Mouse (Mus musculus): Measurements from ENCODE around the gene Erbin. TPM values are rescaled to one million over a fixed set of nuclear protein-coding genes. Genes with fewer than 3 reads are reported as not detected.

Gene Erbin
- polyA plus RNA-seq, 1 experiment from 2014 or later: 17.9 TPM

- no peak overlapping the region for H3K4me3 ChIP-seq (replicated peaks)
- no peaks in the 10 kb centered on the region for H3K27me3 ChIP-seq (replicated peaks)
- no peak overlapping the region for H3K27ac ChIP-seq
- no peaks in the 10 kb centered on the region for H3K9me3 ChIP-seq
- H3K36me3 ChIP-seq: no peaks in the 10 kb centered on the region
- no peaks in the 10 kb centered on the region for H3K4me1 ChIP-seq
- ATAC-seq (ENCODE audit: insufficient read depth, low FRiP score, low read depth): no peak
- H3K9ac ChIP-seq: no peak overlapping the region
- 83% methylated on average over 1 of the region's 1 CpGs for WGBS
- no peak overlapping the region for H3K4me2 ChIP-seq
These were observed 20.3 kb downstream of the Erbin start for GRCm38 (mm10) chr13:103900015-103900414.

- no peak for ATAC-seq (ENCODE audit: insufficient read depth, low FRiP score, low read depth)
- Histone ChIP-seq H3K27ac (no peak overlapping the region), H3K4me3 (replicated peaks) (no peak overlapping the region), H3K4me2 (no peak overlapping the region), H3K27me3 (replicated peaks) (no peaks in the 10 kb centered on the region), H3K4me1 (no peaks in the 10 kb centered on the region), H3K36me3 (no peaks in the 10 kb centered on the region), H3K9me3 (no peaks in the 10 kb centered on the region), H3K9ac (no peak overlapping the region)
- WGBS: 89% methylated on average over 4 of the region's 4 CpGs
These were observed 22.7 kb downstream of the Erbin start for GRCm38 (mm10) chr13:103897606-103898005.

GRCm38 (mm10) chr13:103893065-103893464 lies 27.2 kb downstream of the Erbin start:
- Histone ChIP-seq H3K4me1 (no peaks in the 10 kb centered on the region), H3K36me3 (no peaks in the 10 kb centered on the region), H3K27me3 (replicated peaks) (no peaks in the 10 kb centered on the region), H3K9me3 (no peaks in the 10 kb centered on the region), H3K4me2 (no peak overlapping the region), H3K9ac (no peak overlapping the region), H3K27ac (no peak overlapping the region), H3K4me3 (replicated peaks) (no peak overlapping the region)
- whole genome bisulfite sequencing: 85% methylated on average over 5 of the region's 5 CpGs
- no peak for ATAC-seq (ENCODE audit: insufficient read depth, low FRiP score, low read depth)

- Histone ChIP-seq H3K4me3 (replicated peaks) (no peak overlapping the region), H3K9me3 (no peaks in the 10 kb centered on the region), H3K4me2 (no peak overlapping the region), H3K27me3 (replicated peaks) (no peaks in the 10 kb centered on the region), H3K9ac (no peak overlapping the region), H3K27ac (no peak overlapping the region), H3K4me1 (no peaks in the 10 kb centered on the region), H3K36me3 (no peaks in the 10 kb centered on the region)
- ATAC-seq (ENCODE audit: insufficient read depth, low FRiP score, low read depth): no peak
- WGBS: 55% methylated on average over 3 of the region's 3 CpGs
These were observed 30.3 kb downstream of the Erbin start for GRCm38 (mm10) chr13:103890038-103890437.

DNA sequence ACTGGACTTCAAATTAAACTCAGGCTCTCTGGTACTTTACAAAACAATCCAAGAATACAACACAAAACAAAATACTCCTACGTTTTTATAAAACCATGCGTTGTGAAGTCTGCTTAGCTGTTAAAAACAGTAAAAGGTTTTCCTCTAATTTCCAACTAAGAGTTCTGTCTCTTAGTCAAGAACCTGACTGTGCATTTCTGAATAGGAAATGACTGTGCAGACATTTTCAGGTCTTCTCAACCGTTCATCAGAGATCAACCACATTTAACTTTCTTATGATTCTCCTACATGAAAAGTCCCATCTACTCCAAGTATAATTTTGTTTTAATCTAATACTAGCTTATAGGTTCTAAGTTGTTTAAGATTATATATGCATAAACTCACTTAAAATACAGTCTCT lies 33.8 kb downstream of the Erbin start:
- 82% methylated on average over 3 of the region's 3 CpGs for WGBS
- Histone ChIP-seq H3K27ac (no peak overlapping the region), H3K9me3 (no peaks in the 10 kb centered on the region), H3K36me3 (0 out of 2 replicates have a peak, but pooled peaks cover 1% of the 10 kb centered on the region), H3K4me3 (replicated peaks) (no peak overlapping the region), H3K4me2 (no peak overlapping the region), H3K9ac (no peak overlapping the region), H3K4me1 (no peaks in the 10 kb centered on the region), H3K27me3 (replicated peaks) (no peaks in the 10 kb centered on the region)
- ATAC-seq (ENCODE audit: insufficient read depth, low FRiP score, low read depth): no peak

DNA sequence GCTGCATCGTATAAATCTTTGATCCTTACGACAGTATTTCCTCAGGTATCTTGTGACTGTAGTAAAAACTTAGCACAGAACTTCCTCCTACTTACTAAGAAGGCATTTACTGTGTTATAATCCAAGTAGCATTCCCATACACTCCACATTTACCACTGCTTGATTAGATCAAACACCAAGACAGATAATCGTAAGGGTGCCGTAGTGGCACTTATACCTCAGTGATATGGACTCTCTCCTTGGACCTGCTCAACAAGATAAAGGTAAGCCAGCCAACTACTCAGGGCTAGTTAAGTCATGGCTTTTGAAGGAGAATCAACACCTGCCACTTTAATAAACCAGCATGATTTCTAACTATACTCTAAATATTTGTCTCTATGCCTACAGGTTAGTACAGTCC lies 39.1 kb downstream of the Erbin start:
- Histone ChIP-seq H3K4me3 (replicated peaks) (no peak overlapping the region), H3K36me3 (0 out of 2 replicates have a peak, but pooled peaks cover 8% of the 10 kb centered on the region), H3K27ac (no peak overlapping the region), H3K27me3 (replicated peaks) (no peaks in the 10 kb centered on the region), H3K9ac (no peak overlapping the region), H3K4me1 (no peaks in the 10 kb centered on the region), H3K9me3 (no peaks in the 10 kb centered on the region), H3K4me2 (no peak overlapping the region)
- 91% methylated on average over 4 of the region's 4 CpGs for WGBS
- ATAC-seq (ENCODE audit: insufficient read depth, low FRiP score, low read depth): no peak

- Histone ChIP-seq H3K4me1 (no peaks in the 10 kb centered on the region), H3K4me3 (replicated peaks) (no peak overlapping the region), H3K27ac (no peak overlapping the region), H3K4me2 (no peak overlapping the region), H3K9ac (no peak overlapping the region), H3K9me3 (no peaks in the 10 kb centered on the region), H3K27me3 (replicated peaks) (no peaks in the 10 kb centered on the region), H3K36me3 (peaks cover 8% of the 10 kb centered on the region; the same call in 1 of the 2 replicates)
- no peak; the same call in 1 of the 2 replicates for ATAC-seq (ENCODE audit: insufficient read depth, low FRiP score, low read depth)
These were observed 43.6 kb downstream of the Erbin start for GRCm38 (mm10) chr13:103876743-103877142.

- Histone ChIP-seq H3K4me1 (no peaks in the 10 kb centered on the region), H3K27me3 (replicated peaks) (no peaks in the 10 kb centered on the region), H3K27ac (no peak overlapping the region), H3K4me2 (no peak overlapping the region), H3K9me3 (no peaks in the 10 kb centered on the region), H3K9ac (no peak overlapping the region), H3K36me3 (peaks cover 3% of the 10 kb centered on the region; the same call in 1 of the 2 replicates), H3K4me3 (replicated peaks) (no peak overlapping the region)
- 76% methylated on average over 6 of the region's 6 CpGs for WGBS
- no peak; the same call in 1 of the 2 replicates for ATAC-seq (ENCODE audit: insufficient read depth, low FRiP score, low read depth)
These were observed 44.3 kb downstream of the Erbin start for GRCm38 (mm10) chr13:103875823-103876514.

DNA sequence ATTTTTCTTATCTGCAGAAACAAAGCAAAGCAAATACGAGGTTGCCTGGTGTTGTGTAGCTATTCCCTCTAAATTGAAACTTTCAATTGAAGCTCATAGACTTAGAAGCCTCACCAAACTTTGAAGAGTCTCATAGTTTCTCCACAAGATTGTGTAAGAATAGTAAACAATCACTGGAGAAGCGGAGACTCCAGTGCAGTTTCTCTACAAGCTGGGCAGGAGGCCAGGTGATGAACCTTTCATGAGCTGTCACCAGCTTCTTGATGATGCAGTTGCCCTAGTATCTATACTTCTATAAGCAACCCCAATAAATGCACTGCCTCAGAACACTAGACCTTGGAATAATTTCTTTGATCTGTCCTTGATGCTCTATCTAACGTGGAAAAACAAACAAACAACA lies 49.5 kb downstream of the Erbin start:
- Histone ChIP-seq H3K36me3 (no peaks in the 10 kb centered on the region; the same call in 1 of the 2 replicates), H3K27ac (no peak overlapping the region), H3K4me1 (no peaks in the 10 kb centered on the region), H3K4me2 (no peak overlapping the region), H3K9ac (no peak overlapping the region), H3K9me3 (no peaks in the 10 kb centered on the region), H3K4me3 (replicated peaks) (no peak overlapping the region), H3K27me3 (replicated peaks) (no peaks in the 10 kb centered on the region)
- 71% methylated on average over 3 of the region's 3 CpGs for WGBS
- no peak for ATAC-seq (ENCODE audit: insufficient read depth, low FRiP score, low read depth)

GRCm38 (mm10) chr13:103870117-103870516 lies 50.2 kb downstream of the Erbin start:
- Histone ChIP-seq H3K4me3 (replicated peaks) (no peak overlapping the region), H3K9ac (no peak overlapping the region), H3K9me3 (no peaks in the 10 kb centered on the region), H3K4me2 (no peak overlapping the region), H3K4me1 (no peaks in the 10 kb centered on the region), H3K27me3 (replicated peaks) (no peaks in the 10 kb centered on the region), H3K27ac (no peak overlapping the region), H3K36me3 (no peaks in the 10 kb centered on the region; the same call in 1 of the 2 replicates)
- no peak for ATAC-seq (ENCODE audit: insufficient read depth, low FRiP score, low read depth)
- WGBS: 84% methylated on average over 1 of the region's 1 CpGs

- no peaks in the 10 kb centered on the region for H3K4me1 ChIP-seq
- H3K4me3 ChIP-seq (replicated peaks): no peak overlapping the region
- 64% methylated on average over 1 of the region's 1 CpGs for WGBS
- H3K4me2 ChIP-seq: no peak overlapping the region
- no peaks in the 10 kb centered on the region for H3K9me3 ChIP-seq
- no peak overlapping the region for H3K9ac ChIP-seq
- H3K36me3 ChIP-seq: peaks cover 4% of the 10 kb centered on the region; the same call in 1 of the 2 replicates
- no peak overlapping the region for H3K27ac ChIP-seq
- ATAC-seq (ENCODE audit: insufficient read depth, low FRiP score, low read depth): no peak
- H3K27me3 ChIP-seq (replicated peaks): no peaks in the 10 kb centered on the region
These were observed 51.4 kb downstream of the Erbin start for GRCm38 (mm10) chr13:103868875-103869274.

GRCm38 (mm10) chr13:103862041-103862440 lies 58.3 kb downstream of the Erbin start:
- ATAC-seq (ENCODE audit: insufficient read depth, low FRiP score, low read depth): no peak

More at GRCm38 (mm10) chr13:103862041-103862440, 58.3 kb downstream of the Erbin start:
- WGBS: 70% methylated on average over 4 of the region's 4 CpGs
- no peaks in the 10 kb centered on the region for H3K9me3 ChIP-seq
- H3K4me1 ChIP-seq: no peaks in the 10 kb centered on the region
- H3K9ac ChIP-seq: no peak overlapping the region
- peaks cover 7% of the 10 kb centered on the region; the same call in 1 of the 2 replicates for H3K36me3 ChIP-seq
- H3K27ac ChIP-seq: no peak overlapping the region
- no peak overlapping the region for H3K4me2 ChIP-seq
- H3K4me3 ChIP-seq (replicated peaks): no peak overlapping the region
- H3K27me3 ChIP-seq (replicated peaks): no peaks in the 10 kb centered on the region
